Mouse (Mus musculus) adrenal gland, adult 2 months (tissue): ENCODE measurements around the gene Tcf20. TPM values are rescaled to one million over a fixed set of nuclear protein-coding genes. Genes with fewer than 3 reads are reported as not detected.

Experiments
- DNase-seq: peaks from one replicate; pipeline ENCODE4 v3.0.0; 2021
- long read RNA-seq: library from polyadenylated mRNA; stranded (forward); transcript quantifications from one replicate; pipeline ENCODE4 v2.0.0, GENCODE M21; 2021
- polyA plus RNA-seq: library from polyadenylated mRNA; depleted of rRNA; stranded (reverse); fragments of >200 nt; gene quantifications from 2 replicates; pipeline ENCODE4 v1.2.3, GENCODE M21; 2012; rRNA removed
- total RNA-seq, 2 experiments: library from RNA; stranded (reverse); gene quantifications; 2 replicates each; pipeline ENCODE4 v1.2.3; 2021

The Tcf20 gene
- total RNA-seq (100 to 1,000 TPM in 1 of 2 experiments, 10 to 100 TPM in 1; 80.6 to 103 TPM), polyA plus RNA-seq (13.9 and 27.7 TPM in 2 replicates)
- long read RNA-seq, partial matches to known transcripts: 1 of 4 reads
- long read RNA-seq, other reads (novel, unspliced or antisense): 3 of 4 reads

- peak; percentile 99 for DNase-seq
Observed at GRCm38 (mm10) chr15:82987732-82988112, at the start of gene Tcf20. TSS of gene Tcf20 (minus strand) at chr15:82987872.

GRCm38 (mm10) chr15:83036900-83037519, 49.3 kb upstream of the Tcf20 start:
- DNase-seq: peak; percentile 67

- DNase-seq: no peak
Observed at GRCm38 (mm10) chr15:83036089-83036488, 48.4 kb upstream of the Tcf20 start.

- no peak for DNase-seq
Observed at GRCm38 (mm10) chr15:83034275-83034977, 46.8 kb upstream of the Tcf20 start.

GRCm38 (mm10) chr15:83032981-83033541, 45.4 kb upstream of the Tcf20 start, which contains the start of gene Nfam1:
TSS of gene Nfam1 (minus strand) at chr15:83033306.
- peak; percentile 47 for DNase-seq

GRCm38 (mm10) chr15:83030884-83031283, 43.2 kb upstream of the Tcf20 start:
- DNase-seq: no peak

- no peak for DNase-seq
Observed at GRCm38 (mm10) chr15:83029725-83030718, 42.4 kb upstream of the Tcf20 start.

- no peak for DNase-seq
Observed at GRCm38 (mm10) chr15:83026129-83026528, 38.5 kb upstream of the Tcf20 start.

- DNase-seq: no peak
Observed at GRCm38 (mm10) chr15:83025041-83025760, 37.5 kb upstream of the Tcf20 start.

- DNase-seq: no peak
Observed at GRCm38 (mm10) chr15:83022947-83023346, 35.3 kb upstream of the Tcf20 start.

GRCm38 (mm10) chr15:83010990-83011664, 23.5 kb upstream of the Tcf20 start:
- DNase-seq: no peak

- DNase-seq: no peak
Observed at GRCm38 (mm10) chr15:83010423-83010822, 22.8 kb upstream of the Tcf20 start.

- no peak for DNase-seq
Observed at GRCm38 (mm10) chr15:83009532-83009931, 21.9 kb upstream of the Tcf20 start.

GRCm38 (mm10) chr15:83008761-83009423, 21.2 kb upstream of the Tcf20 start:
- DNase-seq: no peak

- no peak for DNase-seq
Observed at GRCm38 (mm10) chr15:83007346-83007920, 19.8 kb upstream of the Tcf20 start.

GRCm38 (mm10) chr15:83002665-83003548, 15.2 kb upstream of the Tcf20 start:
- no peak for DNase-seq

- DNase-seq: no peak
Observed at GRCm38 (mm10) chr15:82998811-82999221, 11.1 kb upstream of the Tcf20 start.

- DNase-seq: no peak
Observed at GRCm38 (mm10) chr15:82996431-82996830, 8.8 kb upstream of the Tcf20 start.
